Mouse (Mus musculus): ENCODE results near the gene Map6.

DNA sequence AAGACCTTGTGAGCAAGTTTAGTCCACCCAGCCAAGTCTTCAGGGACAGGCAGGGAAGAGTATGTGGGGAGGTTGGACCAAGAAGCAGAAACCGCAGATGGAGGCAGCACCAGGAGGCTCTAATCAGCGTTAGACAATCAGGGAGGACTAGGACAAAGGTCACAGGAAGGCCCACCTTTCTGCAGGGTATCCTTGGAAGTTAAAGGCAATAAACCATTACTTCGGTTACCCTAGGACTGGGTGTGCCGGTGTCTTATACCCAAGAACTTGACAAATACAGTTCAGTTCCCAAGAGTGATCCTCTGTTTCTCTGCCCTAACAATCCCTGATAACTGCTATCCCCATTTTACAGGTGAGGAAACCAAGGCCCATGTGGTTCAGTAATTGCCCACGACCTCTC is 62.8 kb downstream of the Map6 start:
- TF ChIP-seq CTCF (IDR thresholded peaks at IDR 0.05; ENCODE audit: extremely low read depth, insufficient read depth, insufficient read length, insufficient replicate concordance) (no peak), POLR2A (IDR thresholded peaks at IDR 0.05; ENCODE audit: low read depth, low read length) (no peak)

All from spleen, adult 2 months (tissue).